Mouse (Mus musculus): ENCODE data around the gene Cnot10.

GRCm38 (mm10) chr9:114538996-114539563, 100.9 kb downstream of the Cnot10 start:
- TF ChIP-seq CTCF (IDR thresholded peaks at IDR 0.05; ENCODE audit: low read depth, low read length) (no peak), POLR2A (IDR thresholded peaks at IDR 0.05; ENCODE audit: insufficient read depth, low read length) (no peak), EP300 (IDR thresholded peaks at IDR 0.05; ENCODE audit: insufficient read depth, low read depth, low read length) (no peak)

Measured in ES-Bruce4 (cell line).